Mouse (Mus musculus): ENCODE measurements around the gene Zfand3. TPM values are rescaled to one million over a fixed set of nuclear protein-coding genes. Genes with fewer than 3 reads are reported as not detected.

Zfand3 gene
- 15.9 TPM for polyA plus RNA-seq (2017; shearing (Covaris generic))

GRCm38 (mm10) chr17:30004203-30005102, at the start of gene Zfand3:
Zfand3 (plus strand) TSS chr17:30004733.

GRCm38 (mm10) chr17:29970037-29970555, 34.4 kb upstream of the Zfand3 start, which contains the start of gene Mdga1:
Mdga1 (minus strand) TSS chr17:29970087.

Other genes starting within 250 kb of the Zfand3 start
- gene Mdga1, start 34.6 kb upstream of the Zfand3 start, polyA plus RNA-seq (2017; shearing (Covaris generic)) = 0.44 TPM